Mouse (Mus musculus): Measurements from ENCODE around the gene Cpe. TPM values are rescaled to one million over a fixed set of nuclear protein-coding genes. Genes with fewer than 3 reads are reported as not detected.

The Cpe gene
- polyA plus RNA-seq, 1 experiment from 2014 or later = 233 TPM

DNA sequence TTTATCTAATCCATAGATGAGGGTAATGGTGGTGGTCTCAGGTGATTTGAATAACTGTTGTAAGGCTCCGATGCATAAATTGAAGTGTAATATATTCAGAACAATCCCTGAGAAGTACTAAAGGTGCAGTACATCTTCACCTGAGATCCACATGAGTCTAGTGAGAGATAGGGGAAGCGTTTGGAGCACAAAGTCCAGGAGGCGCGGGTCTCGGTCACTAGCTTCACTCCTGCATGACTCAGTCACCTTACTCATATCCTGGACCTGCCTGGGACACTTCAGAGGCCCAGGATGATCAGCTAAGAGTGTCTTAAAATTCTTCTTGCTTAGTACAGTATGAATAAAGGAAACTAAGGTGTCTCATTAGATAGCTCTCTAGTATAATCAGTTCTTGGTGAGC, 86.8 kb downstream of the Cpe start:
- peaks cover 31% of the 10 kb centered on the region for H3K36me3 ChIP-seq
- no peak overlapping the region for H3K9ac ChIP-seq
- no peak overlapping the region for H3K27ac ChIP-seq
- no peak overlapping the region for H3K4me2 ChIP-seq
- 93% methylated on average over 5 of the region's 5 CpGs for WGBS
- no peaks in the 10 kb centered on the region for H3K4me1 ChIP-seq
- no peak for ATAC-seq (ENCODE audit: insufficient number of reproducible peaks, insufficient read depth, low FRiP score, low TSS enrichment, low read depth)
- no peak overlapping the region for H3K4me3 ChIP-seq
- H3K27me3 ChIP-seq = no peaks in the 10 kb centered on the region
- no peaks in the 10 kb centered on the region for H3K9me3 ChIP-seq

DNA sequence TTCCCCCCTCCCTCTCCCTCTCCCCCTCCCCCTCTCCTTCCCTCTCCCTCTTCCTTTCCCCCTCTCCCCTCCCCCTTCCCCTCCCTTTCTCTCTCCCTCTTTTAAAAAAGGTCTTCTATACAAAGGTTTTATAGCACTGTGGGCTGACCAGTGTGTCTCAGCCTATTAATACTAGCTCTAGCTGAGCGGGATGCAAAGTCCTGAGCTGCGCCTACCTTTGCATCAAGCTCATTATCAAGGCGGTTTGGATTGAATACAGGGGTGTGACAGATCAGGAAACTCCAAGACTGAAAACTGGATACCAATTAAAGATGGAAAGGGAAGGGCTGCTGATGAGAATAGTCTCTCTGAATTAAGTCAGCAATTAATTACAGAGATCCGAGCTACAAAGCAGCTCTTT, 94.6 kb downstream of the Cpe start:
- no peaks in the 10 kb centered on the region for H3K27me3 ChIP-seq
- no peak overlapping the region for H3K4me3 ChIP-seq
- H3K9ac ChIP-seq = no peak overlapping the region
- H3K27ac ChIP-seq = no peak overlapping the region
- peaks cover 17% of the 10 kb centered on the region; the same call in 1 of the 2 replicates for H3K36me3 ChIP-seq
- 0 out of 2 replicates have a peak, but pooled peaks cover 3% of the 10 kb centered on the region for H3K4me1 ChIP-seq
- WGBS = 77% methylated on average over 4 of the region's 4 CpGs
- no peaks in the 10 kb centered on the region for H3K9me3 ChIP-seq
- H3K4me2 ChIP-seq = no peak overlapping the region
- ATAC-seq (ENCODE audit: insufficient number of reproducible peaks, insufficient read depth, low FRiP score, low TSS enrichment, low read depth) = no peak

- WGBS = 42% methylated on average over 21 of the region's 21 CpGs
- Histone ChIP-seq H3K27me3 (no peaks in the 10 kb centered on the region), H3K4me2 (no peak overlapping the region), H3K9me3 (no peaks in the 10 kb centered on the region), H3K36me3 (peaks cover 10% of the 10 kb centered on the region; the same call in 1 of the 2 replicates), H3K27ac (no peak overlapping the region), H3K4me3 (no peak overlapping the region), H3K4me1 (0 out of 2 replicates have a peak, but pooled peaks cover 3% of the 10 kb centered on the region), H3K9ac (no peak overlapping the region)
- no peak for ATAC-seq (ENCODE audit: insufficient number of reproducible peaks, insufficient read depth, low FRiP score, low TSS enrichment, low read depth)
Measured at GRCm38 (mm10) chr8:64597042-64597970, 95.5 kb downstream of the Cpe start.

DNA sequence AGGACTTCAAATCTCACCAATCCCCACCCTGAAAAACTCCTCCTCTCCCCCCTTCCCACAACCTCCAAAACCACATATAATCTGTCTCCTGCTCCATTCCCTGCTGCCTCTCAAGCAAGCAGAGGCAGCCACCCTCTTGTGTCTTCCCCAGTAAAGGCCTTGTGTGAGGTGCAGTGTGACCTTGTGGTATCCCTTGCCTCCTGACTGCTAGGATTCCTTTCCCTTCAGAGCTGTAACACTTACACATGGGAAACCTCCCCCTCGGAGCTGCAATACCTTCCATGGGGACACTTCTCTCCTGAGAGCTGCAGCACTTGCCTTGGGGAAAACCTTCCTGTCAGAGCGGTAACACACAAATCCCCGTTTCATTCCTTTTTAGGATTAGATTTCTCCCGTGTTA, 96.5 kb downstream of the Cpe start:
- Histone ChIP-seq H3K27ac (no peak overlapping the region), H3K4me2 (no peak overlapping the region), H3K9ac (no peak overlapping the region), H3K36me3 (peaks cover 9% of the 10 kb centered on the region; the same call in 1 of the 2 replicates), H3K4me1 (0 out of 2 replicates have a peak, but pooled peaks cover 3% of the 10 kb centered on the region), H3K4me3 (no peak overlapping the region), H3K27me3 (no peaks in the 10 kb centered on the region), H3K9me3 (no peaks in the 10 kb centered on the region)
- WGBS = 46% methylated on average over 4 of the region's 4 CpGs
- no peak for ATAC-seq (ENCODE audit: insufficient number of reproducible peaks, insufficient read depth, low FRiP score, low TSS enrichment, low read depth)

GRCm38 (mm10) chr8:64590456-64590855, 102.4 kb downstream of the Cpe start:
- no peaks in the 10 kb centered on the region for H3K4me1 ChIP-seq
- no peak overlapping the region for H3K27ac ChIP-seq
- no peak for ATAC-seq (ENCODE audit: insufficient number of reproducible peaks, insufficient read depth, low FRiP score, low TSS enrichment, low read depth)
- no peak overlapping the region for H3K4me3 ChIP-seq
- no peak overlapping the region for H3K9ac ChIP-seq
- 79% methylated on average over 1 of the region's 1 CpGs for WGBS
- H3K27me3 ChIP-seq = no peaks in the 10 kb centered on the region
- H3K9me3 ChIP-seq = no peaks in the 10 kb centered on the region
- no peak overlapping the region for H3K4me2 ChIP-seq
- H3K36me3 ChIP-seq = peaks cover 9% of the 10 kb centered on the region; the same call in 1 of the 2 replicates

GRCm38 (mm10) chr8:64582887-64583286, 110.0 kb downstream of the Cpe start:
- no peak overlapping the region for H3K27ac ChIP-seq
- no peaks in the 10 kb centered on the region for H3K4me1 ChIP-seq
- no peak for ATAC-seq (ENCODE audit: insufficient number of reproducible peaks, insufficient read depth, low FRiP score, low TSS enrichment, low read depth)
- no peaks in the 10 kb centered on the region for H3K36me3 ChIP-seq
- 48% methylated on average over 3 of the region's 3 CpGs for WGBS
- H3K27me3 ChIP-seq = no peaks in the 10 kb centered on the region
- H3K9me3 ChIP-seq = no peaks in the 10 kb centered on the region
- no peak overlapping the region for H3K4me3 ChIP-seq
- no peak overlapping the region for H3K9ac ChIP-seq
- H3K4me2 ChIP-seq = no peak overlapping the region

- WGBS = 78% methylated on average over 8 of the region's 8 CpGs
- no peak overlapping the region for H3K4me2 ChIP-seq
- no peak overlapping the region for H3K4me3 ChIP-seq
- H3K4me1 ChIP-seq = no peaks in the 10 kb centered on the region
- no peaks in the 10 kb centered on the region for H3K9me3 ChIP-seq
- no peaks in the 10 kb centered on the region for H3K27me3 ChIP-seq
- H3K27ac ChIP-seq = no peak overlapping the region
- no peaks in the 10 kb centered on the region for H3K36me3 ChIP-seq
- no peak for ATAC-seq (ENCODE audit: insufficient number of reproducible peaks, insufficient read depth, low FRiP score, low TSS enrichment, low read depth)
- no peak overlapping the region for H3K9ac ChIP-seq
Measured at GRCm38 (mm10) chr8:64578221-64578620, 114.6 kb downstream of the Cpe start.

GRCm38 (mm10) chr8:64575001-64575400, 117.9 kb downstream of the Cpe start:
- H3K4me1 ChIP-seq = no peaks in the 10 kb centered on the region
- no peaks in the 10 kb centered on the region for H3K36me3 ChIP-seq
- ATAC-seq (ENCODE audit: insufficient number of reproducible peaks, insufficient read depth, low FRiP score, low TSS enrichment, low read depth) = no peak
- no peaks in the 10 kb centered on the region for H3K27me3 ChIP-seq
- 74% methylated on average over 9 of the region's 9 CpGs for WGBS
- H3K4me3 ChIP-seq = no peak overlapping the region
- no peak overlapping the region for H3K4me2 ChIP-seq
- H3K27ac ChIP-seq = no peak overlapping the region
- no peaks in the 10 kb centered on the region for H3K9me3 ChIP-seq
- H3K9ac ChIP-seq = no peak overlapping the region

DNA sequence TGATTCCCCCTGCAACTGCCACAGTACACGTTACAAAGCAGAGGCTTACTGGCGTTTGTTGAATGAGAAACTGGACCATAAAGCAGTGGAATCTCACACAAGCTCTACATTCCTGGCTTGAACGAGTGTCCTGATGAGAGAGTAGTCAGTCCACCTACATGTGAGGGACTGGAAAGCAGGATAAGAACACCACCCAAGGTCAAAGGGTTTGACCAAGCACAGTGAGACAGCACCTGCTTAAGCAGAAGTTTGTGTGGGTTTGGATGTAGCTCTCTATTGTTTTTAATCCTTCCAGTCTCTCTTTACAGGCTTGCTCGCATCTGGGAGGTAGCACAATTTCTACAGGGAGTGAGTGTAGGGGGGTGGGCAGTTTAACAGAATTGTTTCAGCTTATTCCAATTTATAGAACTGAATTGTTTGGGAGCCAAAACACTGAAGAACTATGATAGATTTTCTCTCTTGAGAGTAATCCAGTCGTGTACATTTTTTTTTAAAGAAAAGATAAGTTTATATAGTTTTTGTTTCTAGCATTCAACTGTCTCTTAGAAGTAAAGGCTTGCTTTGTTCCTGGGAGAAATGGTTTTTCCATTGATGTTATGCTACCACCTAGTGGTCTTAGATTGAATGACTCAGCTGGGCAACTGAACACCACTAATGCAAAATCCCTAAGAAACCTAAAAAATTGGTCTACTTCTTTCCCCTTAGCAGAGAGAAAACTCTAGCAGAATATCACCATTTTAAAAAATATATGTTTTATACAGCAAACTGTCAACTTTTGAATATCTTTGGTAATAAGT, 144.6 kb downstream of the Cpe start:
- WGBS = 35% methylated on average over 5 of the region's 5 CpGs
- H3K4me3 ChIP-seq = no peak overlapping the region
- peaks cover 4% of the 10 kb centered on the region; the same call in 1 of the 2 replicates for H3K4me1 ChIP-seq
- peaks cover 12% of the 10 kb centered on the region; the same call in 1 of the 2 replicates for H3K27me3 ChIP-seq
- no peaks in the 10 kb centered on the region for H3K9me3 ChIP-seq
- no peak overlapping the region for H3K9ac ChIP-seq
- H3K27ac ChIP-seq = no peak overlapping the region
- no peak overlapping the region for H3K4me2 ChIP-seq
- no peak for ATAC-seq (ENCODE audit: insufficient number of reproducible peaks, insufficient read depth, low FRiP score, low TSS enrichment, low read depth)
- no peaks in the 10 kb centered on the region for H3K36me3 ChIP-seq

DNA sequence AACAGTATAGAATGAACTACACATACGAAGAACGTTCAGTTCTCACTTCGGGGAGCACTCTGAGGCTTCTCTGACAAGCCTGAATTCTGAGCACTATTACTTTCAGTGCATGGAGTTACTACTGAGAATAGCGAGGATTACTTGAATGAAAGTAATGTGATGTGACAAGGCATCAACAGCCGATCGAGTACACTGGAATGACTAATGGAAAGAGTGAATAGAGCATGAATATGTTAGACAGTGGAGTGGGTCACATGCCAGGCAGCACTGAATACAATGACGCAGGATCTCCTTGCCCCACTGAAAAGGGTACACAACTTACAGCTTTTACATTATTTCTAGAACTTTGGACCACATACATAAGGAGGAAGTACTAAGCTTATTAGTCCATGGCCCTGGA, 149.4 kb downstream of the Cpe start:
- Histone ChIP-seq H3K4me3 (no peak overlapping the region), H3K27me3 (peaks cover 8% of the 10 kb centered on the region; the same call in 1 of the 2 replicates), H3K36me3 (no peaks in the 10 kb centered on the region), H3K27ac (no peak overlapping the region), H3K9ac (no peak overlapping the region), H3K4me2 (no peak overlapping the region), H3K4me1 (peaks cover 9% of the 10 kb centered on the region; the same call in 1 of the 2 replicates), H3K9me3 (no peaks in the 10 kb centered on the region)
- no peak for ATAC-seq (ENCODE audit: insufficient number of reproducible peaks, insufficient read depth, low FRiP score, low TSS enrichment, low read depth)
- WGBS = 91% methylated on average over 7 of the region's 7 CpGs
